Mouse (Mus musculus): ENCODE results near the gene Ankrd10.
A peak's percentile ranks its signal among the peaks of the same experiment; 100 is the strongest.

The Ankrd10 gene

GRCm38 (mm10) chr8:11635611-11636081, at the start of gene Ankrd10:
TSS of gene Ankrd10 (minus strand) at chr8:11635757.
- peak; percentile 97 for DNase-seq (ENCODE audit: low read depth, low spot score)

DNA sequence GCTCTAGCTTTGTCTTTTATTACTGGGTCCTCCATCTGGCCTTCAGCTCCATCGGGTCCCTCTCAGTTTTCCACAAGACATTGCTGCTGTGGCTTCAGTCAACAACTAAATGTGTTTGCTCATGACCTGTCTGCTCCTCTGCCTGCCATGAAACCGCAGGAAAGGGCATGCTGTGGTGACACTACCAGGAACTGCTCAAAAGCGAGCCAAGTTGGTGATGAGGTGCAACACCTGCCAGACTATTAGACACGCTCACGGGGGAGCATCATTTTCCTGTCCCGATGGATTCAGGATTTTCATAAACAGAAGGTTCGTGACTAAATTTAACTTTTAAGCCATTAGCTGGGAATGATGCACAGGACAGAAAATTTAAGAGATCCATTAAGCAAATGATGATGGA, 49.0 kb upstream of the Ankrd10 start:
- no peak for DNase-seq (ENCODE audit: low read depth, low spot score)

- DNase-seq (ENCODE audit: low read depth, low spot score): no peak
Measured at GRCm38 (mm10) chr8:11668308-11668707, 32.8 kb upstream of the Ankrd10 start.

DNA sequence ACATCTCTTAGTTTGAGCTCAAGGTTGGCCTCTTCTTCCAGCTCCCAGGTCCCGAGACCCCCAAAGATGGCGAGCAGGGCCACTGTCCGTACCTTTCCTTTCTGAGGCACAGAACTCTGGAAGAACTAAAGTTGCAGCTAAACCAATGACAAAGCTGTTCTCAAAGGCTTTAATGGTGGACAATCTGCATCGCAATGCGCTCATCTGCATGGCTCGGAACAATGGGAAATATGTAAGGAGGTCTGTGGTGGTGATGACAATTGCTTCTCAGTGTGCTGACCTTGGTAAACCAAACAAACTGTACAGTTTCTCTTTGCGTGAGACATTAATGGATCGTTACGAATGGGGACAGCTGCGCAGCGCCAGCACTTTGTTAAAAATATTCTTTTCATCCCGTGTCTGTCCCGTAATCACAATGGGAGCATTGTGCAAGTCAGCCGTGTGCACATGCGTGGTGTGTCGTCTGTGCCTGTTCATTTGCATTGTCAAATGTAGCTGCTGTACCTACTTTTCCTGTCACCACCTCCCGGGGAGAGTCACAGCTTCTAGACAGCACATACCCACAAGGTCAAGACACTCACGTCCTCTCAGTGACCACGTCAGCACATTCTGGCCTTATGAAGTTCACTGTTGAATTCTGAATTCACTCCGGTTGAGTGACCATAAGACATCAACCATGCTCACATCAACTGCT, 30.6 kb upstream of the Ankrd10 start:
- peak; percentile 46 for DNase-seq (ENCODE audit: low read depth, low spot score)

- no peak for DNase-seq (ENCODE audit: low read depth, low spot score)
Measured at GRCm38 (mm10) chr8:11661969-11662368, 26.4 kb upstream of the Ankrd10 start.

GRCm38 (mm10) chr8:11650021-11650420, 14.5 kb upstream of the Ankrd10 start:
- no peak for DNase-seq (ENCODE audit: low read depth, low spot score)

DNA sequence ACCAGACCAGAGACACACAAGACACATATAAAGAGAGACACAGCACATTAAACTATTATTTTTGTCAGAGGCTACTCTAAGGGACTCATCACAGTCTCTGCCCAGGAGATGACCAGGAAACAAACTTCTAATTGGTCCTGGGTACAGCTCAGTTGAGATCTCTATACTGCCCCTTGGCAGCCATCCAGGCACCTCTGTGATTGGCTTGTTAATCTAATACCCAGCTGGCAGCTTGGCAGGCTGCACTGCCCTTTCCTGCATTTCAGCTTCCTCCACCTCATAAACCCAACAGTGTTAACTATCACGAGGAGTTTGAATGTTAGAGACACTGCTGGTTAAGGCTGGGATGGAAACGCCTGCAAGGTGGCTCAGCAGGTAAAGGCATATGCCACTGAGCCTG, 7.6 kb upstream of the Ankrd10 start:
- DNase-seq (ENCODE audit: low read depth, low spot score): no peak

- DNase-seq (ENCODE audit: low read depth, low spot score): peak; percentile 65
Measured at GRCm38 (mm10) chr8:11640606-11641005, 5.0 kb upstream of the Ankrd10 start.

GRCm38 (mm10) chr8:11637531-11637930, 2.0 kb upstream of the Ankrd10 start:
- no peak for DNase-seq (ENCODE audit: low read depth, low spot score)

- DNase-seq (ENCODE audit: low read depth, low spot score): peak; percentile 99
Measured at GRCm38 (mm10) chr8:11636324-11637057, 934 bp upstream of the Ankrd10 start.

DNA sequence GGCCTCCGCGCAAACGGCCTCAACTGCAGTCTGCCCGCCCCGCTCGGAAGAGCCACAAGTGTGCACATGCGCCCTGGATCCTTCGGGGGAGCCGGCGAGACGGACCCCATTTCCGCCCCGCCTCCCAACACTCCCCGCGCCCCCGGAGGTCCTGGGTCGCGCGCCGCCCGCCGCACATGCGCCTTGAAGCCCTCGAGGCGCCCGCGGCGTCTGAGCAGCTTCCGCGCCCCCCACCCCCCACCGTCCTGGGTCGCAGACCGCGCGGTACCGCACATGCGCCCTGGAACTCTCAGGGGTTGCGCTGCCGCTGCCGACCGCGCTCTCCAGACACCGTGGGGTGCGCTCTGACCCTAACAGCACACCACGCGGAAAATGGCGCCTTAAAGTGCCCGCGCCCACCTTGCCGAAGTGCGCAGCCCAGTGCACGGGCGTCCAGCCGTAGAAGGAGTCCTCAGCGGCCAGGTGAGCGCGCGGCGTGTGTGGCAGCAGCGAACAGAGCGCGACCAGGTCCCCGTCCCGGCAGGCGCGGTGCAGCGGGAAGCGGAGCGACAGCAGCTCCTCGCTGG, 462 bp downstream of the Ankrd10 start:
- DNase-seq (ENCODE audit: low read depth, low spot score): peak; percentile 92

- DNase-seq (ENCODE audit: low read depth, low spot score): no peak
Measured at GRCm38 (mm10) chr8:11634331-11635011, 1.1 kb downstream of the Ankrd10 start.

DNA sequence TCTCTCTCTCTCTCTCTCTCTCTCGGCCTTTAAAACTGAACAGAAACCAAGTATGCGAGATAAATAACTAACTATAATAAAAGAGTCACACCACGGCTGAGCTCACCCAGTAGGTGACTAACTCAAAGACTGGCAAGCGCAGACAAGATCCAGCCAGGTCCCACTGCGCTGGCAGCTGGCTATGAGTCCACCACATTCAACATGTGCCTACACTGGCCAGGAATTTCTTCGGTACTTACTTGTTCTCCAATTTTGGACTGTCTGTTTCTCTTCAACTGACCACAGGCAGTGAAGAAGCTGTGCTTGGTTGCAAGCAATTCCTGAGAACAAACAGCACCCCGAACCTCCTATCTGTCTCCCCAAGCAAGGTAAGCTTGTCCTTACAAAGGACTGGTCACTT, 2.1 kb downstream of the Ankrd10 start:
- DNase-seq (ENCODE audit: low read depth, low spot score): no peak

DNA sequence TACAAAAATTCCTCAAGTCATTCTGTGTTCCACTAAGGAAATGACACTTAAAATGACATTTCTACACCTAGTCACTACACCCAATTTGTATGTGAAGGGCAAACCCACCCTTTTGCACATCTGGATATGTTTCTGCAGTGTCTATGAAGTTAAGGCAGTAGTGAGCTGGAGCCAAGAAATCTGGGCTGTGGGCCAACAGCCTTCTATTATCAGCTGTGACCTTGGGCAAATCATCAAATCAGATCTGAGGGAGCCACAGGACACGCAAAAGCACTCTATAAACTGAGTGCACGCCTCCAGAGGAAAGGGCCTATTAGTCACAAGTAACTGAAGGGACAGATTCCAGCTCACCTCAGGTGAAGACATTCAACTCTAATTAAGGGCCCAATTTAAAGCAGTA, 3.2 kb downstream of the Ankrd10 start:
- DNase-seq (ENCODE audit: low read depth, low spot score): no peak

- no peak for DNase-seq (ENCODE audit: low read depth, low spot score)
Measured at GRCm38 (mm10) chr8:11629206-11629605, 6.4 kb downstream of the Ankrd10 start.

DNA sequence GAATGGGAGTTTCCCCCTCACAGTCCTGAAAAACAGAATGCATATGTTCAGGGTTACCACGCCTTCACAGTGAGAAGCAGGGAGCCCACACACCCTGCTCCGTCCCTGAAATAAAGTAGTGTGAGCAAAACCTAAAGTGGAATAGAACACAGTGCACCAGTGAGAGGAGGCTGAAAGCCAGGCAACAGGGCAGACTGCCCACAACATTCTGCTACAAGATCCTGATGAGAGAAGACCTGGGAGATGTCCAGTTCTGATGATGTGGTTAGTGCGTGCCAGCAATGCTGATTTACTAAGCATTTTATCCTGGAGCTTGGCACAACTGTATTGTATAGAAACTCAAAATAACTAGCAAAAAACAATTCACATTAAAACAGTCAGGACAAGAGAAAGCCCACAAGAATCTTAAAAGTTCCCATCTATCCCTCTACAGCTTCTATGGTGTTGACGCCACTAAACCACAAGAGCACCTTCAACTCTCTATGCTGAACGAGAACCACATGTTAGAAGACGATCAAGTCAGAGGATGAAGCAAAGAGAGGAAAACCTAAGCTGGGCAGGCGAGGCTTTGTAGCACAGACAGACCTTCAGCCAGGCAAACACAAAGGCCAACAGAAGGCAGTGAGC, 6.9 kb downstream of the Ankrd10 start:
- DNase-seq (ENCODE audit: low read depth, low spot score): no peak

DNA sequence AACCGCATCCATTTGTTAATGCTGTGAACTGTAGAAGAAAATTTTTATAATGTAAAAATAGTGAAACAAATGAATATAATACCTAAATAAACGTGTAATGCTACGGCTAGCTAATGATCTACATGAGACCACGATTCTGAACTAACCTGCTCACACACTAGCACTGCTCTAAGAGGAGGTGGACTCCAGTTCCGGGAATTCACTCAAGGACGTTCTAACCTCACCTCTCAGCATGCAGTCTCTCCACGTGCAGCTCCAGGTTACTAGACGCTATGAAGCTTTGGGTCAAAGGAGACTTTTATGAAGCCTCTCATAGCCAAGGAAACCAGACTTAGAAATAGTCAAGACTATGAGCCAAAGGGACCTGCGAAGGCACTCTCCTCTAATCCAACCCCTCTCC, 7.8 kb downstream of the Ankrd10 start:
- DNase-seq (ENCODE audit: low read depth, low spot score): peak; percentile 58

GRCm38 (mm10) chr8:11625084-11625483, 10.5 kb downstream of the Ankrd10 start:
- no peak for DNase-seq (ENCODE audit: low read depth, low spot score)

- DNase-seq (ENCODE audit: low read depth, low spot score): no peak
Measured at GRCm38 (mm10) chr8:11619091-11619490, 16.5 kb downstream of the Ankrd10 start.

GRCm38 (mm10) chr8:11618063-11618462, 17.5 kb downstream of the Ankrd10 start:
- DNase-seq (ENCODE audit: low read depth, low spot score): no peak

DNA sequence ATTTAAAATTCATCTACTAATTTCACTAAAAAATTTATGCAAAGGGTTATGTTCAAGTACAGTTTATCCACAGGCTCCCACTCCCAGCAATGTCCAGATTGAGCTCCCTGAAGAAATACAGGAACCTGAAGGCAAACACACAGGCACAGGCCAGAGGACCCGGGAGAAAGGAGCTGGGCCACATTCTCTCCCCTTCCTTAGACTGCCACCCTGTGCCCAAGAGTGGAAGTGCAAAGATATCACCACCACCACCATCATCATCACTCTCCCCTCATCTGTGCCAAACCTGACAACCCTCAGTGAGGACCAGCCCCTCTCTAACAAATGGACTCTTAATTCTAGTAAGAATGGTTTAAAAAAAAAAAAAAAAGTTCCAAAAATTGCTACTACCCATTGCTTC, 19.3 kb downstream of the Ankrd10 start:
- DNase-seq (ENCODE audit: low read depth, low spot score): peak; percentile 57

Measured in R1 (cell line).